Mouse (Mus musculus) bone marrow macrophage, adult 2 months (primary cell): ENCODE results near the gene Zfp14.

Experiments
- CTCF ChIP-seq: IDR thresholded peaks from 2 replicates; pipeline ENCODE4 v1.5.1; 2012; ENCODE audit warnings: low read depth, mild to moderate bottlenecking, low read length, moderate library complexity
- POLR2A ChIP-seq: IDR thresholded peaks from 2 replicates; pipeline ENCODE4 v1.6.1; 2012; ENCODE audit warnings: mild to moderate bottlenecking, low read depth, low read length, borderline replicate concordance

GRCm38 (mm10) chr7:30062478-30062877, 11.3 kb upstream of the Zfp14 start:
- TF ChIP-seq CTCF (no peak), POLR2A (no peak)
